Mouse (Mus musculus): Measurements from ENCODE around the gene Maats1.

DNA sequence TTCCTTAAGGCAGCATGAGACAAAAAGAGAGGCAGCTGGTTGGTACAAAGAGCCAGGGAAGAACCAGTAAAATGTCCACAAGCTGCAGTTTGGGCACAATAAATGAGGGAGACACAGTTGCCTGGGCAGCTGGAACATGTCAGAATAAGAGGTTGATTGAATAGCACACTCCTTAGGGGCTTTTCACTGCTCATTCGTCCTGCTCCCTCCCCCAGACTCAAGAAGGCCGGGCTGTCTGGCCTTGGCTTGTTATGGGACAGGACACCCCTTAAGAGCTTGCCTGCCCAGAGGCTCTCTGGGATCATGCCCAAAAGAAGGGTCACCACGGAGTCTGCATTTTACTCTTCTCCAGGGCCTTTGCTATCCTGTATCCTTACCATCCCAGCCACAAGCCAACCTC is 58.6 kb downstream of the Maats1 start:
- TF ChIP-seq USF2 (IDR thresholded peaks at IDR 0.05; ENCODE audit: borderline replicate concordance in 1 of 2, insufficient read depth in 1 of 2, low read depth in 1 of 2, low read length in 2 of 2) (no peak), MAZ (IDR thresholded peaks at IDR 0.05; ENCODE audit: low read depth, low read length) (no peak), CTCF (IDR thresholded peaks at IDR 0.05 in 2 of 3, conservative IDR thresholded peaks at IDR 0.05 in 1 of 3; ENCODE audit: control insufficient read depth in 1 of 3, insufficient read depth in 1 of 3, low read depth in 2 of 3, low read length in 3 of 3, poor library complexity in 1 of 3, severe bottlenecking in 1 of 3) (no peak), SMC3 (IDR thresholded peaks at IDR 0.05; ENCODE audit: low read depth, low read length) (no peak), ZKSCAN1 (IDR thresholded peaks at IDR 0.05; ENCODE audit: low read depth, low read length) (no peak), MAX (IDR thresholded peaks at IDR 0.05; ENCODE audit: low read length) (no peak), ZC3H11A (IDR thresholded peaks at IDR 0.05; ENCODE audit: low read depth, low read length) (no peak), POLR2A (IDR thresholded peaks at IDR 0.05; ENCODE audit: control insufficient read depth in 1 of 2, insufficient read depth in 1 of 2, low read depth in 1 of 2, low read length in 2 of 2, poor library complexity in 1 of 2) (no peak)

Data from MEL (cell line).